Mouse (Mus musculus) cerebellum, adult 8-10 months (tissue): Measurements from ENCODE around the gene Dpm2.

Experiments
- DNase-seq: peaks from one replicate; pipeline ENCODE4 v3.0.0; 2022

The Dpm2 gene

GRCm38 (mm10) chr2:32547380-32547779 lies 23.3 kb upstream of the Dpm2 start:
- DNase-seq, result no peak

GRCm38 (mm10) chr2:32547964-32548739 lies 22.5 kb upstream of the Dpm2 start:
- DNase-seq, result no peak

- DNase-seq, result no peak
These were observed 21.5 kb upstream of the Dpm2 start for GRCm38 (mm10) chr2:32549171-32549570.

GRCm38 (mm10) chr2:32549764-32550163 lies 20.9 kb upstream of the Dpm2 start:
- no peak for DNase-seq

- no peak for DNase-seq
These were observed 19.4 kb upstream of the Dpm2 start for GRCm38 (mm10) chr2:32551236-32551635.

GRCm38 (mm10) chr2:32553592-32554148 lies 17.0 kb upstream of the Dpm2 start:
- no peak for DNase-seq

GRCm38 (mm10) chr2:32555484-32555883 lies 15.2 kb upstream of the Dpm2 start:
- no peak for DNase-seq

- no peak for DNase-seq
These were observed 14.6 kb upstream of the Dpm2 start for GRCm38 (mm10) chr2:32556019-32556418.

GRCm38 (mm10) chr2:32559570-32559969 lies 11.1 kb upstream of the Dpm2 start:
- no peak for DNase-seq

GRCm38 (mm10) chr2:32566536-32567063 lies 4.1 kb upstream of the Dpm2 start:
- peak; percentile 72 for DNase-seq

- no peak for DNase-seq
These were observed 2.5 kb upstream of the Dpm2 start for GRCm38 (mm10) chr2:32568149-32568548.

GRCm38 (mm10) chr2:32568941-32569340 lies 1.7 kb upstream of the Dpm2 start:
- no peak for DNase-seq

- DNase-seq, result no peak
These were observed 1.5 kb downstream of the Dpm2 start for GRCm38 (mm10) chr2:32572196-32572595.

- DNase-seq, result no peak
These were observed 3.8 kb downstream of the Dpm2 start, which contains the start of gene Pip5kl1 for GRCm38 (mm10) chr2:32574497-32574896. TSS of gene Pip5kl1 (plus strand) at chr2:32574797.

GRCm38 (mm10) chr2:32574901-32575585 lies 4.4 kb downstream of the Dpm2 start:
- DNase-seq, result peak; percentile 79

- peak; percentile 76 for DNase-seq
These were observed 5.0 kb downstream of the Dpm2 start, which contains the start of gene 9430097D07Rik for GRCm38 (mm10) chr2:32575586-32576160. TSS of gene 9430097D07Rik (minus strand) at chr2:32575684.

- peak; percentile 27 for DNase-seq
These were observed 5.9 kb downstream of the Dpm2 start for GRCm38 (mm10) chr2:32576532-32576931.

- peak; percentile 47 for DNase-seq
These were observed 7.7 kb downstream of the Dpm2 start for GRCm38 (mm10) chr2:32578146-32579046.

- DNase-seq, result peak; percentile 77
These were observed 10.9 kb downstream of the Dpm2 start for GRCm38 (mm10) chr2:32581450-32582095.

- DNase-seq, result peak; percentile 88
These were observed 12.5 kb downstream of the Dpm2 start for GRCm38 (mm10) chr2:32582830-32583799.
